Mouse (Mus musculus): ENCODE data around the gene Sorl1.

DNA sequence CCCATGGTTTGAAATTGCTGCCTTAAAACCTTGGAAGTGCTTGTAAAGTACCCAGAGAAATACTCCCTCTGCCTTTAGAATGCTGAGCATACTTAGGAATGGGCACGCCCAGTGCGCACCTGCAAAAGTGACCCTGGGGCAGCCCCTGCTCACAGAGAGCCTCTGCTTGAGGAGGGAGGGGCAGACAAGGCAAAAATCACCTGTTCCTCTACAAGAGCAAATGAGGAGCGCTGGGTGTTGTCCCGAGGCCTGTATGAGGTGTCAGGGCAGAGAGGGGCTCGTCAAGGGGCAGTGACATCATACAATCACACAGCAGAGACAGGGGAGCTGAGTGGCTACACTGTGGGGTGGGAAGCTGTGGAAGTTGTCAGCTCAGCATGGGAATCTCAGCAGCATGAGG is 143.3 kb downstream of the Sorl1 start:
- TF ChIP-seq CTCF (IDR thresholded peaks at IDR 0.05; ENCODE audit: extremely low read depth, insufficient read depth, low read length), result no peak
- no peak for TF ChIP-seq POLR2A (IDR thresholded peaks at IDR 0.05; ENCODE audit: extremely low read depth, insufficient read depth, low read length)
